Mouse (Mus musculus) retina, embryonic 14.5 days (tissue): ENCODE measurements at regions not wholly inside any gene's neighbourhood (a gene's known extent, or its start where the extent isn't known, plus 50 kb on each side); places are given as distances from the start of the nearest gene placed in this dataset.

Experiments used
- DNase-seq: peaks from one replicate; pipeline ENCODE4 v3.0.0-alpha.2; 2015; ENCODE audit warnings: low spot score

GRCm38 (mm10) chr13:42589607-42590006 lies 90.8 kb upstream of the Phactr1 start:
- DNase-seq = peak; percentile 49

- DNase-seq = no peak
These were observed 90.0 kb upstream of the Phactr1 start for GRCm38 (mm10) chr13:42590415-42590814.

- no peak for DNase-seq
These were observed 87.5 kb upstream of the Phactr1 start for GRCm38 (mm10) chr13:42592945-42593344.

- DNase-seq = no peak
These were observed 86.8 kb upstream of the Phactr1 start for GRCm38 (mm10) chr13:42593488-42594170.

- DNase-seq = peak; percentile 27
These were observed 85.2 kb upstream of the Phactr1 start for GRCm38 (mm10) chr13:42595180-42595579.

- DNase-seq = no peak
These were observed 82.6 kb upstream of the Phactr1 start for GRCm38 (mm10) chr13:42597781-42598180.

- DNase-seq = no peak
These were observed 77.1 kb upstream of the Phactr1 start for GRCm38 (mm10) chr13:42603308-42603707.

- no peak for DNase-seq
These were observed 72.7 kb upstream of the Phactr1 start for GRCm38 (mm10) chr13:42607735-42608134.

GRCm38 (mm10) chr13:42608963-42609362 lies 71.5 kb upstream of the Phactr1 start:
- peak; percentile 39 for DNase-seq

- no peak for DNase-seq
These were observed 67.1 kb upstream of the Phactr1 start for GRCm38 (mm10) chr13:42613326-42613725.

- no peak for DNase-seq
These were observed 64.6 kb upstream of the Phactr1 start for GRCm38 (mm10) chr13:42615826-42616225.

- no peak for DNase-seq
These were observed 63.2 kb upstream of the Phactr1 start for GRCm38 (mm10) chr13:42617225-42617624.

- DNase-seq = no peak
These were observed 62.6 kb upstream of the Phactr1 start for GRCm38 (mm10) chr13:42617844-42618243.

GRCm38 (mm10) chr13:42619555-42620280 lies 60.7 kb upstream of the Phactr1 start:
- DNase-seq = no peak

GRCm38 (mm10) chr13:42623491-42623890 lies 56.9 kb upstream of the Phactr1 start:
- DNase-seq = peak; percentile 72
